Mouse (Mus musculus): ENCODE measurements at regions not wholly inside any gene's neighbourhood (a gene's known extent, or its start where the extent isn't known, plus 50 kb on each side); places are given as distances from the start of the nearest gene placed in this dataset.

DNA sequence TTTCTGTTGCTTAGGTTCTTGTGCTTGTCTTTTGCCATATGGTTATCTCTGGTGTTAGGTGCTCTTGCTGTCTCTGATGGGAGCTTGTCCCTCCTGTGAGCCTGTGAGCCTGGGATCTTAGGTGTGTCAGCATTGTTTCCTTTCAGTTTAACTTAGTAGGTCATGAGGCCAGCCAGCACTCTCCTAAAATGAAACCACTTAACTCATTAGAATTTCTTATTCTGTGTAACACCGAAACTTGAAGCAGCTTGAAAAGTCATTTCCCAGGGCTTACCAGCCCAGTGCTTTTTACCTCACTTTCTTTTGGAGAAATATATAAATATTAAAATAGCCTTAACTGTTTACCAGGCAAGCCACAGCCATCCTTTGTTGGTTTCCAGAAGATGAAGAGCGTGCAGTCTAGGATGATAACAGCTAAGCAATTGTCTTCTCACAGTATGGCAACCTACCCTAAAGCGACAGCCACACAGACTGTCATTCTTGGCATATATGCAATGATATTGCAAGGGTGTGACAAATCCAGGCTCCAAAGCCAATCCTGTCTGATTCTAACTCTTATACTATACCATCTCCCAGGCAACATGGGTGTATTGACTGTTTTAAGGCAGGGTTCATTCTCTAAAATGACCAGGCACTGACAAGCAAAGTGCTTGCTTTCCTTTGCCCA, 146.2 kb upstream of the Map3k7 start:
- H3K9me3 ChIP-seq, result no peaks in the 10 kb centered on the region
- H3K27me3 ChIP-seq (replicated peaks), result no peaks in the 10 kb centered on the region
- no peak overlapping the region for H3K27ac ChIP-seq
- H3K9ac ChIP-seq, result no peak overlapping the region
- no peak overlapping the region for H3K4me3 ChIP-seq (replicated peaks)
- H3K4me2 ChIP-seq (replicated peaks), result no peak overlapping the region
- no peaks in the 10 kb centered on the region for H3K36me3 ChIP-seq
- H3K4me1 ChIP-seq (replicated peaks), result no peaks in the 10 kb centered on the region
- ATAC-seq, result no peak
- WGBS, result 88% methylated on average over 3 of the region's 3 CpGs

DNA sequence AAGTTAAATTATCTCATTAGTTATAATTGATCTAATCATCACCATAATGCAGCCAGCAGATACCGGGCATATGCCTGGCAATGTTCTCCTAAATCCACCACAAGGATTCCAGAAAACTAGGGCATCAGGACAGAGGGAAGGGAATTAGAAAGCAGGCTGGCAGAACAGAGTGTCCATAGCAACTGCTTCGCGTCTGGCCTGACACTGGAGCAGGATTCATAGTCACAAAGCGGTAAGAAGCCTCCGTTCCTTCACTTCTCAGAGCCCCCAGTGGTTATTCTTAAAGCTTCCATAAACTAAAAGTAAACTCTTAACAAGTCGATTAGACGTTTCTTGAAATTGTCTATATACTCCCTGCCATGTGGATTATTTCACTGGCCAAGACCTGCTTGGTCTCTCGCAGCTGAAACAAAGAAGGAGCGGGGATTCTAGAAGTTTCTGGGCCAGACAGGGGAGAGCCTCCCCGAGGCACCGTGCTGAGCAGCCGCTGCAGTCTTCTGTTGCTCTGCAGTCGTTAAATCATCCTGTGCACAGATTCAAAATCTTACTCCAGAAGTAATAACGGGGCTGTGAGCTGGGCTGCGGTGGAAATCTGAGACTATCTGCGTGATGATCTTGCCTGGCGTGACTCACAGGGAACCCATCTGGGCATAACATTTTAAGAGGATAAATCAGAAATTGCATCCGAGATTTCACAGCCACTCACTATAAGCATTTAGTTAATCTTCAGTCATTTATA, 144.2 kb upstream of the Map3k7 start:
- Histone ChIP-seq H3K9me3 (no peaks in the 10 kb centered on the region), H3K36me3 (no peaks in the 10 kb centered on the region), H3K9ac (no peak overlapping the region), H3K4me2 (replicated peaks) (no peak overlapping the region), H3K27me3 (replicated peaks) (no peaks in the 10 kb centered on the region), H3K4me1 (replicated peaks) (no peaks in the 10 kb centered on the region), H3K4me3 (replicated peaks) (no peak overlapping the region), H3K27ac (no peak overlapping the region)
- WGBS, result 45% methylated on average over 18 of the region's 18 CpGs
- ATAC-seq, result no peak

DNA sequence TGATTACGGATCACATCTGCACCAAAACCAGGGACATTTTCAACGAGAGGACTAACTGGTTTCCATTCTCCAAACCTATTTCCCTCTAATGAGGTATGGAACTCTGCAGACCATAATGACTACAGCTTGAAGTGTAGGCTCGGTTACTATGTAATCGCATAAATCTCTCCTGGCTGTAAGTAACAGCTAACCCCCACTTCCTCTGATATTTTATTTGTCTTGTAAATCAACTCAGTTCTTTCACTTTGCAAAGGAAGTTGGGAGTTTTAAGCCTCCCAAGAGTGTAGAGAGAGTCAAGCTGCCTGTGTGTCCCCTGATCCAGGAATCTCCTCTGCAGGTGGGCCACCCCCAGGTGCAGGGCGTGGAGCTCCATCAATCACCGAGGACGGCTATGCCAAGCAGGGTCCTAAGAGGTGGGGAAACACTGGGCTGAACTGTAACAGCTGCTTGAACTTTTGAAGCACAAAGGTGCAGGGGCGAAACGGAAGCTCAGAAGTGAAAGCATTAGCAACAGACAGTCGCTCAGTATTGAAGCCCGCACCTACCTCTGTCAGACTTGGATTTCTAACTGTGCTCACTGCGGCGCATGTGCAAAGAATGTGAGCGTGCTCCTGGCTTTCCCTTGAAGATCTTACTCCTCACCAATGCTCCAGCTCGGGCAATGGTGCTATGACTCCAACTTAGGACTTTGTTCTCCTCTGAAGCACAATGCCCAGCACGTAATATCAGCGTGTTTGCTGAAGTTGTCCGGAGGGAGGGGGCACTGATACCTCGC, 140.1 kb upstream of the Map3k7 start:
- WGBS, result 37% methylated on average over 19 of the region's 19 CpGs
- Histone ChIP-seq H3K4me3 (replicated peaks) (peak overlapping the region; percentile 6), H3K9me3 (no peaks in the 10 kb centered on the region), H3K4me1 (replicated peaks) (no peaks in the 10 kb centered on the region), H3K36me3 (no peaks in the 10 kb centered on the region), H3K27me3 (replicated peaks) (no peaks in the 10 kb centered on the region), H3K4me2 (replicated peaks) (peak overlapping the region; percentile 59), H3K27ac (no peak overlapping the region), H3K9ac (no peak overlapping the region)
- peak; percentile 78 for ATAC-seq

DNA sequence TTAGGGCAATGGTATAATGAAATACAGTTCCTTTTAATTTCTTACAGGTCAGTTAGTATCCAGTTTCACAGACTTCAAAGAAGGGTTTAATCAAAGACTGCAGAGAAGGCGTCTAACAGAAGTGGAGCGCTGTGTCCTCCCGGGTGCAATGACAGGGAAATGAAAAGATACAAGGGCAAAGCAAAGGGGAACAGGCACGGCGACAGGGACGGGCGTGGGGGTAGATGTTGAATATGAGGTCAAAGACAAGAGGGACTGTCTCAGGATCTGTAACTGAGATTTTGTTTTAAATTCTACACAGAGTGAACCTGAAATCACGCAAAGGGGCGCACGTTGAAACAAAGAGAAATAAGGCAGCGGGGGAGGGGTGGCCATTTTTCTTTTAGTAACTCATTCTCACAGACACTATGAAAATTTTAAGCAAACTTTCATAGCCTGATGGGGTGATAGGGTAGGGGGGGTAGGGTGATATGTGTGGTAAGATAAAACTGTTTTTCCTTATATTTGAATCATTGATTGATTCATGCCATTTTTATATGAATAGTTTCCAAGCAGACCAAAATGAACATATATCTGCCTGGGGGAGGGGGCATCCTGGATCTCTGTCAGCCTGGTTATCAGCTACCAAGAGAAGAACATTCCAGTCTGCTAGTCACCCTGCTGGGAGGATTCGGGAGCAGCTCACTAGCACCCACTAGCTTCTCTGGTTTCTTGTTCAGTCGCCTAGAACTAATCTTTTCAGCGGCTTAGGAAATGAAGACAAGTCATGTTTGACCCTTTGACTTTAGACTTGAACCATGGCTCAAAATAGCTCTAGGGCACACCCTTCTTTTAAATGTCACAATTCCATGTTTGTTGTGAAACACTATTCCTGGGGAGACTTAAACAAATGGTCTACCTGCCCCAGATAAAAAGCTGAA, 139.1 kb upstream of the Map3k7 start:
- Histone ChIP-seq H3K36me3 (no peaks in the 10 kb centered on the region), H3K4me1 (replicated peaks) (no peaks in the 10 kb centered on the region), H3K27ac (no peak overlapping the region), H3K9ac (no peak overlapping the region), H3K4me2 (replicated peaks) (peak overlapping the region; percentile 59), H3K27me3 (replicated peaks) (no peaks in the 10 kb centered on the region), H3K4me3 (replicated peaks) (no peak overlapping the region), H3K9me3 (no peaks in the 10 kb centered on the region)
- ATAC-seq, result peak; percentile 60
- WGBS, result 68% methylated on average over 14 of the region's 14 CpGs

DNA sequence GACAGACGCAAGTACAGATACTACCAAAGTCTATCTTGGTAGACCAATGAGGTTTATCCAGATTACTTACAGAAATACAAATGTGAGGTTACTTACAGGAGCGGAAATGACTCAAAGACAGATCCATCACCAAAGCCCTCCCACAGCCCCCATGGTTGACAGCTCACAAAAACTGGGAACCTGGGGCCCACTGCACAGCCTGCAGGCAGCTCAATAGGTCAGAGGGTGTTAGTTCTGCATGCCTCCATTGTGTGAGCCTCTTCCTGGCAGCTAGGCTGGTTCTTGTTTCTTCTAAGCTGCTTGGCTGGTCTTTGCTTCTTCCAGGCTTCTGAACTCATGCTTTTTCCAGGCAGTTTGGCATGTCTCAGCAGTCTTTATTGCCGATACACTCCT, 138.5 kb upstream of the Map3k7 start:
- no peak overlapping the region for H3K4me2 ChIP-seq (replicated peaks)
- ATAC-seq, result no peak
- no peaks in the 10 kb centered on the region for H3K9me3 ChIP-seq
- H3K9ac ChIP-seq, result no peak overlapping the region
- no peak overlapping the region for H3K27ac ChIP-seq
- no peaks in the 10 kb centered on the region for H3K27me3 ChIP-seq (replicated peaks)
- no peaks in the 10 kb centered on the region for H3K36me3 ChIP-seq
- no peaks in the 10 kb centered on the region for H3K4me1 ChIP-seq (replicated peaks)
- 77% methylated on average over 3 of the region's 3 CpGs for WGBS
- no peak overlapping the region for H3K4me3 ChIP-seq (replicated peaks)

DNA sequence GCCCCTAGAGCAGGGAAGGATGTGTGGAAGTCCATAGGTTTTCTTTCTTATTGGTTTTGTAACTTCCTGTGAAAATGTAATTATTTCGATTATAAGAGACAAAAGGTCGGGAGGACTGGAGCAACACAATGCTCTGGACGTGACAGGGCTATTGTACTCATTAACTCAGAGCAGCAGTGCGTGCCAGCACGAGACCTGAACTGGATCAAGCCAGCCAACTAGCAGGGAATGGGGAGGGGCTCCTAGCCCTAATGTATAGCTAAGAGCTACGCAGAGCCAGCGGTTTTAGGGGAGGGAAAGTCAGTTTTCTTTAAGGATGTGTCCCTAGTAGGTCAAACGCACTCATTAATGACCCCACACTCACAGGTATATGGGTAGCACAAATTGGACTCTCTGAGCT, 137.2 kb upstream of the Map3k7 start:
- H3K4me2 ChIP-seq (replicated peaks), result no peak overlapping the region
- H3K27ac ChIP-seq, result no peak overlapping the region
- 84% methylated on average over 8 of the region's 8 CpGs for WGBS
- H3K9me3 ChIP-seq, result no peaks in the 10 kb centered on the region
- no peak overlapping the region for H3K4me3 ChIP-seq (replicated peaks)
- no peak for ATAC-seq
- H3K4me1 ChIP-seq (replicated peaks), result no peaks in the 10 kb centered on the region
- H3K27me3 ChIP-seq (replicated peaks), result no peaks in the 10 kb centered on the region
- no peak overlapping the region for H3K9ac ChIP-seq
- H3K36me3 ChIP-seq, result no peaks in the 10 kb centered on the region

DNA sequence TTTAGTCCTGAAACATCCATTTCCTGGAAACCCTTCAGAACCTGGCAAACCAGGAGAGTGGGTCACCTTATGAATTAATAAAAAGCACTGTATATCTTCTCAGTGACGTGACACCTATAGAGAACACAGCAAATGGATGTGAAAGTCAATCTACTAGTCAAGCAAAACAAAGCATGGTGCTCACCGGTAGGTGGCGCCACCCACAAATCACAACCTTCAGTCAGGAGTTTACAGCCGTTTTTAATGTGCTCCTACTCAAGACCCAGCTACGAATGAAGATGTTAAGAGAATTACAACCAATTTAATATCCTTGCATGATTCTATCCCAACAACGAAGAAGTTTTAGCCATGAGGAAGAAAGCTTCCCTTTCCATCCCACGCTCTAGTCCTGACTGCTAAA, 136.6 kb upstream of the Map3k7 start:
- no peaks in the 10 kb centered on the region for H3K36me3 ChIP-seq
- H3K27ac ChIP-seq, result no peak overlapping the region
- H3K4me1 ChIP-seq (replicated peaks), result no peaks in the 10 kb centered on the region
- no peaks in the 10 kb centered on the region for H3K27me3 ChIP-seq (replicated peaks)
- H3K4me3 ChIP-seq (replicated peaks), result no peak overlapping the region
- no peak overlapping the region for H3K9ac ChIP-seq
- H3K4me2 ChIP-seq (replicated peaks), result no peak overlapping the region
- H3K9me3 ChIP-seq, result no peaks in the 10 kb centered on the region
- WGBS, result 74% methylated on average over 7 of the region's 7 CpGs
- no peak for ATAC-seq

DNA sequence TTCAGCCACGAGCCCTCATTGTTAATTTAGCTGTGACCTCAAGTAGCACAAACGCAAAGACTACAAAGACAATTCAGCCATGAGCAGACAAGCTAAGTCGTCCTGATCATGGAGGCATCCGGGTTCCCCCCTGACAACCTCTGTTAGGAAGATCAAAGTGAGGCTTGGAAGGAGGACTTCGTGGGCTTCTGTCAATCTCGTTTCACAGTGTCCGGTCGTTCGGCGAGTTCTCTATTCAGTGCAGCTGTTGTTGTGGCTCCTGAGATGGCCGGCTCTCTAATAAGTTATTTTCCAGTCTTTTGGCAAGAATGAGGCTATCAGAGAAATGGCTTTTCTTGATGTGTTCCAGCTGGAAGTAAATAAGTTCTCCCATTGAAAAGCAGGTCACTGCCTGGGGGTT, 133.7 kb upstream of the Map3k7 start:
- Histone ChIP-seq H3K9me3 (no peaks in the 10 kb centered on the region), H3K27ac (no peak overlapping the region), H3K27me3 (replicated peaks) (no peaks in the 10 kb centered on the region), H3K4me3 (replicated peaks) (no peak overlapping the region), H3K36me3 (no peaks in the 10 kb centered on the region), H3K4me1 (replicated peaks) (no peaks in the 10 kb centered on the region), H3K4me2 (replicated peaks) (no peak overlapping the region), H3K9ac (no peak overlapping the region)
- ATAC-seq, result no peak
- WGBS, result 47% methylated on average over 11 of the region's 11 CpGs

DNA sequence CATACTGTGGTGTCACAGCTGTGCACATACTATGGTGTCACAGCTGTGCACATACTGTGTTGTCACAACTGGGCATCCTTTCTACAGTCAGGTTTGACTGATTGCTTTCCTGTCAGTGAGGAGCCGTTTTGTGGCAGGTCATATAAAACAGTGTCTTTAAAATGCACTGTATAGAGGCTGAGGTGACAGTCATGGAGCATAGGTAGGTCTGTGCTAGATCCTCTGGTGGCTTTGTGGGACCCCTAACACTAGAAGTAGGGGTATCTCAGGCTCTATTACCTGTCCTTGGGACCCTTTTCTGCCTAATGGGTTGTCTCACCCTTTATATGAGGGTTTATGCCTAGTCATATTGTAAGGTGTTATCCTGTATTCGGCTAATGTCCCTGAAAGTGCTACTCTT, 132.4 kb upstream of the Map3k7 start:
- H3K4me2 ChIP-seq (replicated peaks), result no peak overlapping the region
- no peak for ATAC-seq
- no peaks in the 10 kb centered on the region for H3K27me3 ChIP-seq (replicated peaks)
- no peak overlapping the region for H3K4me3 ChIP-seq (replicated peaks)
- H3K36me3 ChIP-seq, result no peaks in the 10 kb centered on the region
- H3K9ac ChIP-seq, result no peak overlapping the region
- no peaks in the 10 kb centered on the region for H3K9me3 ChIP-seq
- H3K27ac ChIP-seq, result no peak overlapping the region
- no peaks in the 10 kb centered on the region for H3K4me1 ChIP-seq (replicated peaks)
- 84% methylated on average over 2 of the region's 2 CpGs for WGBS

DNA sequence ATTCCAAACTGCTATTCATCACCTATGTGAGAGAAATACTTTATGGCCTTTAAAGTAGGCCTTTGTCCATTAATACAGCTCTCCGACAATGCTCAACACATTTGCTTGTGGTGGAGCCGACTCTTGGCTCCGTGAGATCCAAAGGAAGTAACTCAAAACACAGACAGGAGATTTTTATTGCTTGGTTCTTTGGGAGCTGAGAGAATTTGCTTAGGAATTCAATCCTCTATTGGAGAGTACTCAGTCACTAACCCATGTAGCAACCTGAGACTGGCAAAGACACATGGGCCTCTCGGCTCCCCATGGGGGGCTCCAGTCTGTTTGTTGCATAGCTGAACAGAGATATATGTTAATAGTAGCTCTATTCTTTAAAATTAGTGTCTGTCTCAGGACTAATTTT, 130.1 kb upstream of the Map3k7 start:
- Histone ChIP-seq H3K36me3 (no peaks in the 10 kb centered on the region), H3K27ac (no peak overlapping the region), H3K4me1 (replicated peaks) (no peaks in the 10 kb centered on the region)

DNA sequence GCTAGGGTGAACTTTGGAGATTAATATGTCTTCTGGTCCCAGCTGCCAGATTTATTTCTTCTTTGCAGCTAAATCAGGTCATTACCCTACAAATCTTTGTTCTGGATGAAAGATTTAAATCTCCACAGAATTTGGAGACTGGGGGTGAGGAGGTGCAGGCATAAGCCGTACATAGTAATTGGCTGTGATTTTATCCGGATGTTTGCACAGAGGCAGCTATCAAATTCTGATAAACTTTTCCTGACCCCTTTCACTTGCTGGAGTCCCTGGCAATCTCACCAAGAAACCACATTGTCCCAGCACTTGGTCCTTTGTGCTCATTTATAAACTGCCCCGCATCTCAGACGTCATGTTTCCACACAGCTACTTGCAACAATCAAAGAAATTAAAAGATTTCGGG, 128.8 kb upstream of the Map3k7 start:
- Histone ChIP-seq H3K27me3 (replicated peaks) (no peaks in the 10 kb centered on the region), H3K4me2 (replicated peaks) (no peak overlapping the region), H3K9ac (no peak overlapping the region), H3K27ac (no peak overlapping the region), H3K36me3 (no peaks in the 10 kb centered on the region), H3K4me3 (replicated peaks) (no peak overlapping the region), H3K9me3 (no peaks in the 10 kb centered on the region), H3K4me1 (replicated peaks) (no peaks in the 10 kb centered on the region)
- WGBS, result 41% methylated on average over 5 of the region's 5 CpGs
- no peak for ATAC-seq

More for the DNA sequence above, 130.1 kb upstream of the Map3k7 start:
- no peak for ATAC-seq
- Histone ChIP-seq H3K9ac (no peak overlapping the region), H3K9me3 (no peaks in the 10 kb centered on the region), H3K27me3 (replicated peaks) (no peaks in the 10 kb centered on the region), H3K4me3 (replicated peaks) (no peak overlapping the region), H3K4me2 (replicated peaks) (no peak overlapping the region)
- 53% methylated on average over 4 of the region's 4 CpGs for WGBS

DNA sequence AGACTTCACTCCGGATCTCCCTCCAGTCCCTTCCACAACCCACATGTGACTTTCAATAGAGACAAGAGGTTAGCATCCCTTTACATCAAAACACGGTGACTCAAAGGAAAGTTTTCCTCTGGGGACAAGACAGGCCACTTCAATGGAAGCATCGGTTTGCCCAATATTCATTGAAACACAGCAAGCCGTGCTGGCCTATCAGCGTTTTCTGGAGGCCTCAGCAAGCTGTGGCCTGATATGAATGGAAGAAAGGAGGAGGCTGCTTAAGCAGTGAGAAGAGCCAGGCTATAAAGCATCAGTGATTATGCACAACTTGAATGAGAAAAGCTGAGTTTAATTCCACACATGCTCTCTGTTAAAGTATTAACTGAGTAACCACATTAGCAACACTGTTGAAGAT, 125.3 kb upstream of the Map3k7 start:
- 70% methylated on average over 5 of the region's 5 CpGs for WGBS
- H3K4me1 ChIP-seq (replicated peaks), result no peaks in the 10 kb centered on the region
- no peaks in the 10 kb centered on the region for H3K9me3 ChIP-seq
- H3K27me3 ChIP-seq (replicated peaks), result no peaks in the 10 kb centered on the region
- H3K36me3 ChIP-seq, result no peaks in the 10 kb centered on the region
- H3K4me2 ChIP-seq (replicated peaks), result no peak overlapping the region
- no peak overlapping the region for H3K4me3 ChIP-seq (replicated peaks)
- no peak overlapping the region for H3K9ac ChIP-seq
- H3K27ac ChIP-seq, result no peak overlapping the region
- no peak for ATAC-seq

All from intestine, embryonic 15.5 days (tissue).